Mouse (Mus musculus) liver, embryonic 14.5 days (tissue): Measurements from ENCODE around the gene Cenps.

Source experiments
- CTCF ChIP-seq: IDR thresholded peaks from 2 replicates; pipeline ENCODE4 v1.5.1; 2016; ENCODE audit warnings: antibody characterized with exemption, low read depth, control low read depth
- EP300 ChIP-seq: IDR thresholded peaks from 2 replicates; pipeline ENCODE4 v1.6.1; 2016; ENCODE audit warnings: antibody characterized with exemption, low read depth

GRCm38 (mm10) chr4:149164150-149164549 lies 26.7 kb upstream of the Cenps start:
- TF ChIP-seq CTCF (peak; percentile 31), EP300 (no peak)
